Mouse (Mus musculus) liver, embryonic 15.5 days (tissue): Measurements from ENCODE around the gene Nf1. TPM values are rescaled to one million over a fixed set of nuclear protein-coding genes. Genes with fewer than 3 reads are reported as not detected.
"Not testable (repeated sequence)": the region's sequence is repeated elsewhere in the genome, so short reads cannot be mapped to it uniquely, and the experiment has no call there.

Experiments used
- ATAC-seq: fragments of 200-750 bp; cut with Nextera tagmentation; 2 replicates; pipeline ENCODE4 v1.8.0; 2017; ENCODE audit warnings: moderate number of reproducible peaks, mild to moderate bottlenecking, moderate library complexity; ENCODE audit not compliant: insufficient read depth
- H3K27ac ChIP-seq: fragments of 300-500 bp; sonication (generic); replicated peaks from 2 replicates; pipeline ENCODE4 v1.5.1; 2015; ENCODE audit warnings: mild to moderate bottlenecking, inconsistent platforms
- H3K27me3 ChIP-seq: fragments of 300-500 bp; sonication (generic); 2 replicates; pipeline ENCODE4 v1.6.1; 2015; ENCODE audit warnings: mild to moderate bottlenecking, inconsistent platforms
- H3K36me3 ChIP-seq: fragments of 300-500 bp; sonication (generic); replicated peaks from 2 replicates; pipeline ENCODE4 v1.6.1; 2015; ENCODE audit warnings: moderate library complexity, mild to moderate bottlenecking, inconsistent platforms
- H3K4me1 ChIP-seq: fragments of 300-500 bp; sonication (generic); replicated peaks from 2 replicates; pipeline ENCODE4 v1.6.1; 2015; ENCODE audit warnings: inconsistent platforms
- H3K4me2 ChIP-seq: fragments of 300-500 bp; sonication (generic); 2 replicates; pipeline ENCODE4 v1.6.1; 2015; ENCODE audit warnings: moderate library complexity, mild to moderate bottlenecking, inconsistent platforms
- H3K4me3 ChIP-seq: fragments of 300-500 bp; sonication (generic); replicated peaks from 2 replicates; pipeline ENCODE4 v1.5.1; 2015; ENCODE audit warnings: mild to moderate bottlenecking, inconsistent platforms
- H3K9ac ChIP-seq: fragments of 300-500 bp; sonication (generic); 2 replicates; pipeline ENCODE4 v1.6.1; 2015; ENCODE audit warnings: moderate library complexity, mild to moderate bottlenecking, inconsistent platforms
- H3K9me3 ChIP-seq: fragments of 300-500 bp; sonication (generic); replicated peaks from 2 replicates; pipeline ENCODE4 v1.6.1; 2016; ENCODE audit warnings: inconsistent platforms
- WGBS: fragments of 180-500 bp; shearing (Covaris S2); methylation state at CpG from one replicate; pipeline ENCODE4 v1.1.7; 2015; ENCODE audit warnings: mixed read lengths; ENCODE audit not compliant: insufficient replicate concordance; 5-methylcytosine and 5-hydroxymethylcytosine counted together
- polyA plus RNA-seq: library from polyadenylated mRNA; unstranded; fragments of >200 nt; fragmentation: Nextera tagmentation; extraction: Ambion mirVana; gene quantifications from 2 replicates; pipeline ENCODE4 v1.2.1, GENCODE M21; 2015

Gene Nf1
- polyA plus RNA-seq = 0.92 and 1.0 TPM in 2 replicates

- Histone ChIP-seq H3K36me3 (no peaks in the 10 kb centered on the region), H3K4me3 (peak within 1 kb of the TSS; percentile 86), H3K9me3 (no peaks in the 10 kb centered on the region), H3K4me2 (peak within 1 kb of the TSS; percentile 94), H3K27ac (peak within 1 kb of the TSS; percentile 71), H3K4me1 (peaks cover 23% of the 10 kb centered on the region), H3K9ac (peak within 1 kb of the TSS; percentile 84), H3K27me3 (no peaks in the 10 kb centered on the region)
- ATAC-seq = peak; percentile 86
- WGBS = under 1% methylated on average over 47 of the region's 49 CpGs
Observed at GRCm38 (mm10) chr11:79339234-79339807, at the start of gene Nf1. TSS of gene Nf1 (plus strand) at chr11:79339693.

- H3K27me3 ChIP-seq = no peaks in the 10 kb centered on the region
- H3K4me3 ChIP-seq = no peak overlapping the region
Observed at GRCm38 (mm10) chr11:79290473-79290872, 49.0 kb upstream of the Nf1 start.

DNA sequence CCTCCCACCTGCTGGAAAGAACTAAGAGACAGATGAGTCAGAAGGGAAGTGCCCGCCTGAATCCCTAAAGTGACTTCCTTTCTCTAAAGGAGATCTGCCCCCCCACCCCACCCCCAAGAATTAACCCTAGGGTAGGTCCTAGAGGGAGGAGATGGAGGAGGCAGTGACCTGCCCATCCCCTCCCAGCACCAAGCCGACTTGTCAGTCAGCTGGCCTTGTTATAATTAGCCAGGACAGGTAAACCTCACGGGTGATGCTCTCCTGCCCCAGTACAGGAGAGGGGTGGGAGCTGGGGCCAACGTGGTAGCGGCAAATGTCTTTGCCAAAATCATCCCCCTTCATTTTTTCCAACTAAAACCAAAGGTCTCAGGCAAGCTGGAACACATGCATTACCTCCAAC, 47.8 kb upstream of the Nf1 start:
- no peak for ATAC-seq
- Histone ChIP-seq H3K27ac (no peak overlapping the region), H3K4me3 (no peak overlapping the region), H3K9me3 (no peaks in the 10 kb centered on the region), H3K4me1 (peaks cover 18% of the 10 kb centered on the region), H3K36me3 (no peaks in the 10 kb centered on the region), H3K9ac (no peak overlapping the region), H3K4me2 (no peak overlapping the region), H3K27me3 (no peaks in the 10 kb centered on the region)
- WGBS = 40% methylated on average over 5 of the region's 5 CpGs

More at GRCm38 (mm10) chr11:79290473-79290872, 49.0 kb upstream of the Nf1 start:
- H3K4me2 ChIP-seq = no peak overlapping the region
- no peak overlapping the region for H3K9ac ChIP-seq
- ATAC-seq = no peak
- peaks cover 26% of the 10 kb centered on the region for H3K4me1 ChIP-seq
- H3K27ac ChIP-seq = no peak overlapping the region
- 44% methylated on average over 2 of the region's 2 CpGs for WGBS
- H3K36me3 ChIP-seq = no peaks in the 10 kb centered on the region
- no peaks in the 10 kb centered on the region for H3K9me3 ChIP-seq

GRCm38 (mm10) chr11:79292130-79292529, 47.4 kb upstream of the Nf1 start:
- no peaks in the 10 kb centered on the region for H3K27me3 ChIP-seq
- no peaks in the 10 kb centered on the region for H3K9me3 ChIP-seq
- H3K27ac ChIP-seq = no peak overlapping the region
- H3K36me3 ChIP-seq = no peaks in the 10 kb centered on the region
- no peak overlapping the region for H3K4me3 ChIP-seq
- H3K4me2 ChIP-seq = no peak overlapping the region
- peaks cover 15% of the 10 kb centered on the region for H3K4me1 ChIP-seq
- no peak overlapping the region for H3K9ac ChIP-seq
- WGBS = 61% methylated on average over 3 of the region's 3 CpGs
- no peak for ATAC-seq

- no peak overlapping the region for H3K9ac ChIP-seq
- no peaks in the 10 kb centered on the region for H3K27me3 ChIP-seq
- H3K36me3 ChIP-seq = no peaks in the 10 kb centered on the region
- H3K27ac ChIP-seq = no peak overlapping the region
- peaks cover 6% of the 10 kb centered on the region for H3K4me1 ChIP-seq
- H3K4me2 ChIP-seq = no peak overlapping the region
- 59% methylated on average over 3 of the region's 3 CpGs for WGBS
- H3K4me3 ChIP-seq = no peak overlapping the region
- no peak for ATAC-seq
- H3K9me3 ChIP-seq = no peaks in the 10 kb centered on the region
Observed at GRCm38 (mm10) chr11:79293025-79293424, 46.5 kb upstream of the Nf1 start.

GRCm38 (mm10) chr11:79293971-79294370, 45.5 kb upstream of the Nf1 start:
- no peaks in the 10 kb centered on the region for H3K9me3 ChIP-seq
- no peak overlapping the region for H3K4me2 ChIP-seq
- no peak overlapping the region for H3K4me3 ChIP-seq
- no peak for ATAC-seq
- H3K27me3 ChIP-seq = no peaks in the 10 kb centered on the region
- H3K27ac ChIP-seq = no peak overlapping the region
- H3K9ac ChIP-seq = no peak overlapping the region
- H3K36me3 ChIP-seq = no peaks in the 10 kb centered on the region
- H3K4me1 ChIP-seq = peaks cover 4% of the 10 kb centered on the region; the same call in 1 of the 2 replicates
- WGBS = 32% methylated on average over 1 of the region's 1 CpGs

- ATAC-seq = no peak
- H3K36me3 ChIP-seq = no peaks in the 10 kb centered on the region
- H3K9ac ChIP-seq = no peak overlapping the region
- H3K9me3 ChIP-seq = no peaks in the 10 kb centered on the region
- H3K4me2 ChIP-seq = no peak overlapping the region
- H3K4me3 ChIP-seq = no peak overlapping the region
- 17% methylated on average over 1 of the region's 1 CpGs for WGBS
- no peak overlapping the region for H3K27ac ChIP-seq
- H3K4me1 ChIP-seq = peaks cover 1% of the 10 kb centered on the region; the same call in 1 of the 2 replicates
- H3K27me3 ChIP-seq = no peaks in the 10 kb centered on the region
Observed at GRCm38 (mm10) chr11:79296167-79296566, 43.3 kb upstream of the Nf1 start.

GRCm38 (mm10) chr11:79296856-79297491, 42.5 kb upstream of the Nf1 start, which contains the start of gene Gm9964:
TSS of gene Gm9964 (minus strand) at chr11:79296906.
- Histone ChIP-seq H3K36me3 (no peaks in the 10 kb centered on the region), H3K9ac (no peak within 1 kb of the TSS), H3K9me3 (no peaks in the 10 kb centered on the region), H3K27me3 (no peaks in the 10 kb centered on the region), H3K4me2 (no peak within 1 kb of the TSS), H3K27ac (no peak within 1 kb of the TSS), H3K4me1 (no peaks in the 10 kb centered on the region; the same call in 1 of the 2 replicates), H3K4me3 (no peak within 1 kb of the TSS)
- WGBS = 42% methylated on average over 5 of the region's 5 CpGs
- ATAC-seq = no peak

DNA sequence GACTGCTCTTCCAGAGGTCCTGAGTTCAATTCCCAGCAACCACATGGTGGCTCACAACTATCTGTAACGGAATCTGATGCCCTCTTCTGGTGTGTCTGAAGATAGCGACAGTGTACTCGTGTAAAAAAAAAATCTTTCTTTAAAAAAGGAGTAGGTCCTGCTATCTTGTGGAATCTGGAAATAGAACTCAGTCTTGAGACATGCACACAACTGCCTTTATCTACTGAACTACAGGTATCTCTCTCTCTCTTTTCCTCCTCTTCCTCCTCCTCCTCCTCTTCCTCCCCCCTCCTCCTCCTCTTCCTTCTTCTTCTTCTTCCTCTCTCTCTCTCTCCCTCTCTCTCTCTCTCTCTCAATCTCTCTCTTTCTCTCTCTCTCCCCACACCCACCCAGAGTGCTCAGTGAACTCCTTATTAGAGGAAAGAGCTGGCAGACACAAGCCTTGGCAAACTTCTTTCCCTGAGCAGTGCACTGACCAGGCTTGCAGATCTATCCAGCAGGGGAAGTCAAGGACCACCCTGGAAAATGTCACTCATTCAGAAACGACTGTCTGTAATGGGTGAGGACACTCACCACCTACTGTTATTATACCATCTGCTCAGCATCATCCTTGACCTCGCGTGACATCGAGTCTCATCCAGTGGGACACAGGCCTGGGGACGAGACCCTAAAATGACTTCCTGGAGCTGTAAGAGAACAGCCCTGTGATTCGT, 39.6 kb upstream of the Nf1 start:
- Histone ChIP-seq H3K4me1 (no peaks in the 10 kb centered on the region; the same call in 1 of the 2 replicates), H3K27me3 (no peaks in the 10 kb centered on the region), H3K9me3 (no peaks in the 10 kb centered on the region), H3K9ac (no peak overlapping the region), H3K4me2 (no peak overlapping the region), H3K4me3 (no peak overlapping the region), H3K27ac (no peak overlapping the region), H3K36me3 (no peaks in the 10 kb centered on the region)
- ATAC-seq = no peak
- 62% methylated on average over 9 of the region's 9 CpGs for WGBS

GRCm38 (mm10) chr11:79303109-79303508, 36.4 kb upstream of the Nf1 start:
- WGBS = 63% methylated on average over 6 of the region's 6 CpGs
- no peak for ATAC-seq

GRCm38 (mm10) chr11:79304245-79304644, 35.2 kb upstream of the Nf1 start:
- H3K4me2 ChIP-seq, H3K27me3 ChIP-seq, H3K36me3 ChIP-seq, H3K4me3 ChIP-seq, ATAC-seq, H3K9ac ChIP-seq, H3K9me3 ChIP-seq, H3K27ac ChIP-seq: not testable (repeated sequence)
- H3K4me1 ChIP-seq = peaks cover 21% of the 10 kb centered on the region
- WGBS = 14% methylated on average over 4 of the region's 4 CpGs

More at GRCm38 (mm10) chr11:79303109-79303508, 36.4 kb upstream of the Nf1 start:
- no peak overlapping the region for H3K4me3 ChIP-seq
- no peaks in the 10 kb centered on the region for H3K9me3 ChIP-seq
- no peak overlapping the region for H3K27ac ChIP-seq
- no peak overlapping the region for H3K4me2 ChIP-seq
- no peak overlapping the region for H3K9ac ChIP-seq
- H3K4me1 ChIP-seq = peaks cover 21% of the 10 kb centered on the region
- H3K27me3 ChIP-seq = no peaks in the 10 kb centered on the region
- H3K36me3 ChIP-seq = no peaks in the 10 kb centered on the region
